In genomic region chr8:47370421-47371080, GRCm38 (mm10) we compare ENCODE assay signal across 8 mouse cellular contexts.
DNase-seq lines count a peak whose midpoint lies in the region; ATAC-seq lines count a peak whose summit lies in the region.

No protein-coding gene starts in this region.

- ATAC-seq in kidney, embryonic 16.5 days (ENCODE audit: low FRiP score, low TSS enrichment) = peak; percentile 68; the same call in 1 of the 2 replicates
- ATAC-seq in liver, embryonic 11.5 days (replicated peaks; ENCODE audit: low FRiP score) = no peak
- peak; percentile 70 for ATAC-seq in neural tube, embryonic 12.5 days (ENCODE audit: low FRiP score, low read depth)

- peak; percentile 77 for DNase-seq in 416B (ENCODE audit: low read depth)
- DNase-seq in adrenal gland, adult 8-10 months = peak; percentile 70
- peak; percentile 85 for DNase-seq in embryo, embryonic 9.5 days (ENCODE audit: extremely low spot score)
- DNase-seq in heart, adult 8-10 months (ENCODE audit: low spot score) = peak; percentile 82
- DNase-seq in liver, embryonic 11.5 days (ENCODE audit: low spot score) = peak; percentile 61
- peak; percentile 90 for DNase-seq in testis, postnatal 10 days (ENCODE audit: low spot score)

- WGBS in kidney, embryonic 16.5 days = 24% methylated on average over 15 of the region's 15 CpGs
- WGBS in liver, embryonic 11.5 days = 32% methylated on average over 15 of the region's 15 CpGs
- 30% methylated on average over 15 of the region's 15 CpGs for WGBS in neural tube, embryonic 12.5 days

- H3K4me2 ChIP-seq in kidney, embryonic 16.5 days (replicated peaks; ENCODE audit: low read depth, low read length) = no peak overlapping the region
- H3K4me2 ChIP-seq in liver, embryonic 11.5 days = no peak overlapping the region
- no peak overlapping the region for H3K4me2 ChIP-seq in neural tube, embryonic 12.5 days (replicated peaks)

- peaks cover 4% of the 10 kb centered on the region for H3K9me3 ChIP-seq in kidney, embryonic 16.5 days (ENCODE audit: low read length)
- no peaks in the 10 kb centered on the region for H3K9me3 ChIP-seq in liver, embryonic 11.5 days (ENCODE audit: control insufficient read depth, low read length)
- peaks cover 6% of the 10 kb centered on the region; the same call in 1 of the 2 replicates for H3K9me3 ChIP-seq in neural tube, embryonic 12.5 days

- 0 out of 2 replicates have a peak, but pooled peaks cover 7% of the 10 kb centered on the region for H3K4me1 ChIP-seq in kidney, embryonic 16.5 days (ENCODE audit: insufficient read depth, low read length)
- no peaks in the 10 kb centered on the region for H3K4me1 ChIP-seq in liver, embryonic 11.5 days (replicated peaks; ENCODE audit: control insufficient read depth, insufficient read depth, low read length)
- 0 out of 2 replicates have a peak, but pooled peaks cover 4% of the 10 kb centered on the region for H3K4me1 ChIP-seq in neural tube, embryonic 12.5 days

- H3K27ac ChIP-seq in kidney, embryonic 16.5 days (ENCODE audit: low read length) = no peak overlapping the region
- H3K27ac ChIP-seq in liver, embryonic 11.5 days (ENCODE audit: low read depth, low read length) = no peak overlapping the region
- no peak overlapping the region for H3K27ac ChIP-seq in neural tube, embryonic 12.5 days

- no peaks in the 10 kb centered on the region for H3K27me3 ChIP-seq in kidney, embryonic 16.5 days (ENCODE audit: insufficient read depth, low read length)
- no peaks in the 10 kb centered on the region for H3K27me3 ChIP-seq in liver, embryonic 11.5 days (replicated peaks; ENCODE audit: control insufficient read depth, insufficient read depth, low read length)
- no peaks in the 10 kb centered on the region for H3K27me3 ChIP-seq in neural tube, embryonic 12.5 days (replicated peaks)

- no peak overlapping the region for H3K4me3 ChIP-seq in kidney, embryonic 16.5 days (ENCODE audit: low read length)
- H3K4me3 ChIP-seq in liver, embryonic 11.5 days (ENCODE audit: low read depth, low read length) = no peak overlapping the region
- H3K4me3 ChIP-seq in neural tube, embryonic 12.5 days = no peak overlapping the region

- H3K9ac ChIP-seq in kidney, embryonic 16.5 days (replicated peaks; ENCODE audit: low read length) = no peak overlapping the region
- no peak overlapping the region for H3K9ac ChIP-seq in liver, embryonic 11.5 days (ENCODE audit: low read depth, low read length)
- no peak overlapping the region for H3K9ac ChIP-seq in neural tube, embryonic 12.5 days

- peaks cover 2% of the 10 kb centered on the region for H3K36me3 ChIP-seq in kidney, embryonic 16.5 days (ENCODE audit: insufficient read depth, low read length)
- no peaks in the 10 kb centered on the region for H3K36me3 ChIP-seq in liver, embryonic 11.5 days (ENCODE audit: control insufficient read depth, insufficient read depth, low read length)
- H3K36me3 ChIP-seq in neural tube, embryonic 12.5 days = no peaks in the 10 kb centered on the region
